In the genomic region with DNA sequence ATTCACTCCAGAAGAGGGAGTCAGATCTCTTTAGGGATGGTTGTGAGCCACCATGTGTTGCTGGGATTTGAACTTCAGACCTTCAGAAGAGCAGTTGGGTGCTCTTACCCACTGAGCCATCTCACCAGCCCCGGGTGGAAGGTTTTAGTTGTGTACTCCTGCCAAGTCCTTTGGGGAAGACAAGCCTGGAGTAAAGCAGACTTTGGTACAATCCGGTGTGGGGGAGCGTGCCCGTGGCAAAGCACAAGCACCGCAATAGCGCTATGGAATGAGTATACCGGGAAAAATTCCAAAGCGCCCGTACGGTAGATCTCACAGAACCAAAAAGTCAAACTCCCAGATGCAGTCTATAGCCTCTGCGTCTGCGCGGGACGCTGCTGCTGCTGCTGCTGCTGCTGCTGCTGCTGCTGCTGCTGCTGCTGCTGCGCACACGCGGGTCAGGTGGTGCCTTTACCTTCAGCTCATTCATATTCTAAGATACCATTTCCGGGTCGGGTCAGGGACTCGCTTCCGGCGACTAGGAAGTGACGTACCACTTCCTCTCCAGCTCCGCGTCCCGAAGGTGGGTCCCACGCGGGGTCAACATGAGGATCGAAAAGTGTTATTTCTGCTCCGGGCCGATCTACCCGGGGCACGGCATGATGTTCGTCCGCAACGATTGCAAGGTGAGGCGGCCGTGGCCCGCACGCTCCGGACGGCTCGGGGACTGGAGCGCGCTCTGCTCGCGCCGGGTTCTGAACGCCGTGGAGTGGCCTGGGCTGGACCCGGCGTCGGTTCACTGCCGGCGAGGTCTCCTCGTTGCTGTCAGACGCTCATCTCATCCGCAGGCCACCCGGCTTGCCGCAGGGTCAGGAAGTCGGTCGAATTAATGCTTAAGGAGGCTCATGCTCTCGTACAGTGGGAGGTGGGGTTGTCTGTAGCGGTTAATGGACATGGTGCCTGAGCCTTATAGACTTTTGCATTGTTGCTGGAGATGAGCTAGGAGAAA, we compare ENCODE assay signal across 8 mouse cellular contexts. TPM values are rescaled to one million over a fixed set of nuclear protein-coding genes. Genes with fewer than 3 reads are reported as not detected.
DNase-seq lines count a peak whose midpoint lies in the region; ATAC-seq and TF ChIP-seq lines count a peak whose summit lies in the region.

A gene (plus strand): TSS at position 508 of the 988 bp plus-strand sequence.

- under 1% methylated on average over 64 of the region's 64 CpGs for WGBS in forebrain, embryonic 15.5 days
- under 1% methylated on average over 64 of the region's 64 CpGs for WGBS in lung, adult 2 months

- peaks cover 18% of the 10 kb centered on the region for H3K4me1 ChIP-seq in G1E (ENCODE audit: insufficient read depth, low read depth, low read length)
- H3K4me1 ChIP-seq in forebrain, embryonic 15.5 days = peaks cover 12% of the 10 kb centered on the region
- no peaks in the 10 kb centered on the region; the same call in 1 of the 2 replicates for H3K4me1 ChIP-seq in lung, adult 2 months (ENCODE audit: control insufficient read depth, insufficient read depth, low read length)

- peak within 1 kb of the TSS; percentile 79 for H3K27ac ChIP-seq in forebrain, embryonic 15.5 days (replicated peaks)

- intact Hi-C loops in heart, postnatal 25 days (cut with DNase I) = no loop called here

- ATAC-seq in G1E (ENCODE audit: extremely low read depth, insufficient number of reproducible peaks, low FRiP score, poor library complexity, severe bottlenecking) = peak; percentile 98
- ATAC-seq in forebrain, embryonic 15.5 days (replicated peaks) = peak; percentile 98
- ATAC-seq in neutrophil, adult 5-6 weeks (ENCODE audit: extremely low read depth, insufficient number of reproducible peaks, low FRiP score, poor library complexity, severe bottlenecking) = peak; percentile 98

- H3K9ac ChIP-seq in forebrain, embryonic 15.5 days (replicated peaks) = peak within 1 kb of the TSS; percentile 71

- H3K27me3 ChIP-seq in G1E (ENCODE audit: insufficient read depth, low read length) = no peaks in the 10 kb centered on the region
- H3K27me3 ChIP-seq in forebrain, embryonic 15.5 days = no peaks in the 10 kb centered on the region

- H3K36me3 ChIP-seq in G1E (replicated peaks) = peaks cover 33% of the 10 kb centered on the region
- H3K36me3 ChIP-seq in forebrain, embryonic 15.5 days = peaks cover 22% of the 10 kb centered on the region

- H3K4me3 ChIP-seq in G1E (ENCODE audit: low read depth, low read length) = peak within 1 kb of the TSS; percentile 98
- peak within 1 kb of the TSS; percentile 73 for H3K4me3 ChIP-seq in forebrain, embryonic 15.5 days
- peak within 1 kb of the TSS; percentile 90 for H3K4me3 ChIP-seq in lung, adult 2 months (replicated peaks; ENCODE audit: extremely low read depth, low read depth, low read length)

- peak; percentile 52; the same call in 1 of the 2 replicates for TF ChIP-seq POLR2A in lung, adult 2 months (IDR thresholded peaks at IDR 0.05; ENCODE audit: borderline replicate concordance, extremely low read depth, low read depth, low read length)

- TF ChIP-seq CTCF in G1E (IDR thresholded peaks at IDR 0.05; ENCODE audit: low read depth, low read length) = no peak
- TF ChIP-seq CTCF in lung, adult 2 months (IDR thresholded peaks at IDR 0.05; ENCODE audit: insufficient read depth, low read length) = no peak

- peak; percentile 80 for DNase-seq in G1E (ENCODE audit: low spot score)
- DNase-seq in cerebellum, adult 11-12 months = peak; percentile 90
- peak; percentile 60 for DNase-seq in heart, postnatal 25 days (ENCODE audit: low spot score)
- DNase-seq in layer of hippocampus, adult 18-20 months (ENCODE audit: low spot score in 2 of 2) = peak; percentile 89 to 96
- DNase-seq in lung, adult 2 months = peak; percentile 84
- DNase-seq in thymus, adult 18-20 months = peak; percentile 72 to 81

- peak within 1 kb of the TSS; percentile 69 for H3K4me2 ChIP-seq in forebrain, embryonic 15.5 days (replicated peaks)

- no peaks in the 10 kb centered on the region for H3K9me3 ChIP-seq in G1E (replicated peaks)
- H3K9me3 ChIP-seq in forebrain, embryonic 15.5 days = no peaks in the 10 kb centered on the region

RNA-seq across cellular contexts. Expression of the gene that starts here (rescaled TPM):
- total RNA-seq in G1E (2014; fragmentation: Nextera tagmentation) (105 and 123 TPM in 2 replicates), G1E (2017) (187 and 256 TPM in 2 replicates)
- 10.0 and 35.4 TPM in 2 replicates for polyA plus RNA-seq in G1E (2012)
- 123 and 125 TPM in 2 replicates for polyA plus RNA-seq in forebrain, embryonic 15.5 days (2015; fragmentation: Nextera tagmentation; extraction: Ambion mirVana)
- 10 to 100 TPM; 52.2 to 55.6 TPM for total RNA-seq in heart, postnatal 25 days (2021)
- 10 to 100 TPM; 61.8 to 63.9 TPM for total RNA-seq in layer of hippocampus, adult 18-20 months (2021)
- polyA plus RNA-seq in lung, adult 2 months (2012; rRNA removed) = 9.3 and 18.8 TPM in 2 replicates
- 38.6 and 52.1 TPM in 2 replicates for total RNA-seq in neutrophil, adult 5-6 weeks (2017)

Comparison
In these comparisons a context has a peak if more than half of its experiments do, and no peak if none do; other contexts are left out.
1. Peak in every context shown above with its lines: DNase-seq, ATAC-seq, H3K4me3 ChIP-seq and H3K27ac ChIP-seq.